Mouse (Mus musculus) thymus, postnatal 10 days (tissue): Measurements from ENCODE around the gene Lsamp.

Experiments
- DNase-seq, 2 experiments: peaks; one replicate each; pipeline ENCODE4 v3.0.0; 2021; ENCODE audit warnings: low spot score in 2 of 2

Gene Lsamp

GRCm38 (mm10) chr16:42190114-42191045 is 2206.2 kb downstream of the Lsamp start:
- DNase-seq, result peak; percentile 82 to 92
